In the genomic region with DNA sequence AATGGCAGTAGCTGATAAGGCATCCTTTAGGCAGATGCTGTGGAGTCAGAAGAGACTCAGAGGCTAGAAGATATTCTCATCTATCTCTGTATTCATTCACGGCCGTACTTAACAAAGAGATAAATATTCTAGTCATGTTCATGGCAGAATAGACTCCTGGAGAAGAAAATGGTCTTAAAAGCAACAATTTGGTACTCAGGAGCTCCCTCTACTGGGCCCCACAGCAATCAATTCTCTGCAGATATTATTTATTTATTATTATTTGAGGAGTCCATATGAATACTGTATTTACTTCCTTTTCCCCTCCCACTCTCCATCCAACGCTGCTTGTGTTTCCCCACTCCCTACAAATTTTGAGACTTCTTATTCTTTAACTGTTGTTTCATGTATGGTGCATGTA, we compare ENCODE assay signal across 8 mouse cellular contexts. TPM values are rescaled to one million over a fixed set of nuclear protein-coding genes. Genes with fewer than 3 reads are reported as not detected.
DNase-seq lines count a peak whose midpoint lies in the region.

No protein-coding gene starts in this region.

- DNase-seq in adrenal gland, adult (ENCODE audit: inconsistent age in 2 of 2, low spot score in 1 of 2): peak; percentile 11 to 60
- DNase-seq in adrenal gland, adult 18-20 months (ENCODE audit: low spot score in 2 of 2): no peak
- DNase-seq in kidney, adult 9 months: peak; percentile 39
- no peak for DNase-seq in kidney, adult 11 months
- peak; percentile 6 for DNase-seq in MEL-GATA-1-ER (ENCODE audit: extremely low read depth, low read depth)
- peak; percentile 33 for DNase-seq in kidney, postnatal 14 days
- no peak for DNase-seq in thymus, postnatal 36 days
- DNase-seq in frontal cortex, postnatal 14 days (ENCODE audit: low spot score in 2 of 2): no peak

RNA-seq across cellular contexts. Expression of a gene that starts 24.3 kb away (rescaled TPM):
- 1 to 10 TPM; 5.8 to 6.4 TPM for total RNA-seq in adrenal gland, adult 18-20 months (2021)

RNA-seq across cellular contexts. Expression of a gene that starts 48.6 kb away (rescaled TPM):
- not detected for total RNA-seq in adrenal gland, adult 18-20 months (2021)

Comparison
In these comparisons a context has a peak if more than half of its experiments do, and no peak if none do; other contexts are left out.
1. DNase-seq: peak in adrenal gland, adult (2 of 2), kidney, adult 9 months (single experiment), MEL-GATA-1-ER (single experiment) and kidney, postnatal 14 days (single experiment); none in adrenal gland, adult 18-20 months (0 of 2), kidney, adult 11 months (single experiment), thymus, postnatal 36 days (0 of 2) and frontal cortex, postnatal 14 days (0 of 2).